Mouse (Mus musculus) layer of hippocampus, adult 18-20 months (tissue): ENCODE results near the gene Clpx. TPM values are rescaled to one million over a fixed set of nuclear protein-coding genes. Genes with fewer than 3 reads are reported as not detected.
"Not testable (repeated sequence)": the region's sequence is repeated elsewhere in the genome, so short reads cannot be mapped to it uniquely, and the experiment has no call there.

Experiments used
- DNase-seq, 2 experiments: peaks; one replicate each; pipeline ENCODE4 v3.0.0; 2022; ENCODE audit warnings: low spot score in 2 of 2
- total RNA-seq, 2 experiments: library from RNA; stranded (reverse); gene quantifications; 2 replicates each; pipeline ENCODE4 v1.2.3; 2021

The Clpx gene
- total RNA-seq, 2 experiments from 2014 or later, result 28.7 to 29.6 TPM

- not testable (repeated sequence) for DNase-seq
Measured at GRCm38 (mm10) chr9:65288252-65288651, 5.8 kb upstream of the Clpx start.

GRCm38 (mm10) chr9:65289988-65290387, 4.1 kb upstream of the Clpx start:
- no peak for DNase-seq

- DNase-seq, result no peak
Measured at GRCm38 (mm10) chr9:65292421-65292820, 1.6 kb upstream of the Clpx start.

- no peak for DNase-seq
Measured at GRCm38 (mm10) chr9:65293119-65293518, 941 bp upstream of the Clpx start.

GRCm38 (mm10) chr9:65293580-65293972, 484 bp upstream of the Clpx start:
- DNase-seq, result no peak

- no peak for DNase-seq
Measured at GRCm38 (mm10) chr9:65294716-65295378, 787 bp downstream of the Clpx start.

GRCm38 (mm10) chr9:65297056-65297455, 3.0 kb downstream of the Clpx start:
- no peak for DNase-seq

GRCm38 (mm10) chr9:65298761-65299160, 4.7 kb downstream of the Clpx start:
- DNase-seq, result no peak

- peak in 1 of 2 experiments; percentile 18 for DNase-seq
Measured at GRCm38 (mm10) chr9:65299650-65300049, 5.6 kb downstream of the Clpx start.

- DNase-seq, result no peak
Measured at GRCm38 (mm10) chr9:65302327-65302983, 8.4 kb downstream of the Clpx start.

GRCm38 (mm10) chr9:65303586-65303985, 9.5 kb downstream of the Clpx start:
- no peak for DNase-seq

GRCm38 (mm10) chr9:65304300-65304699, 10.2 kb downstream of the Clpx start:
- no peak for DNase-seq

- DNase-seq, result no peak
Measured at GRCm38 (mm10) chr9:65306672-65307071, 12.6 kb downstream of the Clpx start.

- DNase-seq, result no peak
Measured at GRCm38 (mm10) chr9:65308011-65308410, 14.0 kb downstream of the Clpx start.

- DNase-seq, result no peak
Measured at GRCm38 (mm10) chr9:65312669-65313357, 18.8 kb downstream of the Clpx start.

GRCm38 (mm10) chr9:65313846-65314245, 19.8 kb downstream of the Clpx start:
- DNase-seq, result no peak

- no peak for DNase-seq
Measured at GRCm38 (mm10) chr9:65322255-65322900, 28.3 kb downstream of the Clpx start.

GRCm38 (mm10) chr9:65325971-65326370, 31.9 kb downstream of the Clpx start:
- no peak for DNase-seq

GRCm38 (mm10) chr9:65327371-65327770, 33.3 kb downstream of the Clpx start:
- no peak for DNase-seq

- DNase-seq, result no peak
Measured at GRCm38 (mm10) chr9:65333958-65334357, 39.9 kb downstream of the Clpx start.

GRCm38 (mm10) chr9:65339146-65339545, 45.1 kb downstream of the Clpx start:
- no peak for DNase-seq

GRCm38 (mm10) chr9:65340414-65340813, 46.4 kb downstream of the Clpx start:
- no peak for DNase-seq
